Mouse (Mus musculus) midbrain, embryonic 11.5 days (tissue): ENCODE measurements around the gene Smad5. TPM values are rescaled to one million over a fixed set of nuclear protein-coding genes. Genes with fewer than 3 reads are reported as not detected.
A peak's percentile ranks its signal among the peaks of the same experiment; 100 is the strongest.

Source experiments
- ATAC-seq: fragments of 200-750 bp; cut with Nextera tagmentation; 2 replicates; pipeline ENCODE4 v1.8.0; 2017; ENCODE audit warnings: moderate TSS enrichment, moderate library complexity; ENCODE audit not compliant: low FRiP score
- DNase-seq: peaks from one replicate; pipeline ENCODE4 v3.0.0; 2015; ENCODE audit warnings: low spot score; ENCODE audit errors: missing footprints
- H3K27ac ChIP-seq: fragments of 300-500 bp; sonication (generic); 2 replicates; pipeline ENCODE4 v1.5.1; 2014; ENCODE audit warnings: low read depth, low read length
- H3K27me3 ChIP-seq: fragments of 300-500 bp; sonication (generic); 2 replicates; pipeline ENCODE4 v1.6.1; 2014; ENCODE audit warnings: mild to moderate bottlenecking, low read length, moderate library complexity, mixed read lengths; ENCODE audit not compliant: control insufficient read depth, insufficient read depth
- H3K36me3 ChIP-seq: fragments of 300-500 bp; sonication (generic); 2 replicates; pipeline ENCODE4 v1.6.1; 2014; ENCODE audit warnings: mild to moderate bottlenecking, low read length, moderate library complexity, mixed read lengths; ENCODE audit not compliant: control insufficient read depth, insufficient read depth
- H3K4me1 ChIP-seq: fragments of 300-500 bp; sonication (generic); 2 replicates; pipeline ENCODE4 v1.6.1; 2014; ENCODE audit warnings: low read length; ENCODE audit not compliant: control insufficient read depth, insufficient read depth
- H3K4me2 ChIP-seq: fragments of 300-500 bp; sonication (generic); 2 replicates; pipeline ENCODE4 v1.6.1; 2014; ENCODE audit warnings: mild to moderate bottlenecking, moderate library complexity
- H3K4me3 ChIP-seq: fragments of 300-500 bp; sonication (generic); 2 replicates; pipeline ENCODE4 v1.5.1; 2014; ENCODE audit warnings: low read depth, low read length
- H3K9ac ChIP-seq: fragments of 300-500 bp; sonication (generic); 2 replicates; pipeline ENCODE4 v1.6.1; 2014; ENCODE audit warnings: low read length
- H3K9me3 ChIP-seq: fragments of 300-500 bp; sonication (generic); 2 replicates; pipeline ENCODE4 v1.6.1; 2016; ENCODE audit warnings: low read length; ENCODE audit not compliant: control insufficient read depth
- WGBS: fragments of 180-500 bp; shearing (Covaris S2); extraction: QIAGEN DNeasy Blood & Tissue Kit; methylation state at CpG from one replicate; pipeline ENCODE4 v1.1.7; 2014; 5-methylcytosine and 5-hydroxymethylcytosine counted together
- polyA plus RNA-seq: library from polyadenylated mRNA; unstranded; fragments of >200 nt; fragmentation: Nextera tagmentation; extraction: Ambion mirVana; gene quantifications from 2 replicates; pipeline ENCODE4 v1.2.1, GENCODE M21; 2014

The Smad5 gene
- polyA plus RNA-seq, 1 experiment from 2014 or later, result 43.4 TPM

GRCm38 (mm10) chr13:56772592-56772991 is 69.8 kb downstream of the Smad5 start:
- 52% methylated on average over 3 of the region's 3 CpGs for WGBS
- no peak for DNase-seq
- H3K36me3 ChIP-seq, result no peaks in the 10 kb centered on the region

GRCm38 (mm10) chr13:56773262-56773870 is 70.6 kb downstream of the Smad5 start:
- Histone ChIP-seq H3K36me3 (no peaks in the 10 kb centered on the region), H3K9me3 (no peaks in the 10 kb centered on the region), H3K4me3 (no peak overlapping the region), H3K27me3 (no peaks in the 10 kb centered on the region), H3K4me2 (no peak overlapping the region), H3K27ac (no peak overlapping the region), H3K4me1 (peaks cover 22% of the 10 kb centered on the region), H3K9ac (no peak overlapping the region)
- DNase-seq (no peak), ATAC-seq (no peak)
- WGBS, result 61% methylated on average over 14 of the region's 14 CpGs

More at GRCm38 (mm10) chr13:56772592-56772991, 69.8 kb downstream of the Smad5 start:
- H3K4me3 ChIP-seq, result no peak overlapping the region
- no peak for ATAC-seq
- H3K27ac ChIP-seq, result no peak overlapping the region
- no peaks in the 10 kb centered on the region for H3K9me3 ChIP-seq
- peaks cover 22% of the 10 kb centered on the region for H3K4me1 ChIP-seq
- H3K4me2 ChIP-seq, result no peak overlapping the region
- no peak overlapping the region for H3K9ac ChIP-seq
- H3K27me3 ChIP-seq, result no peaks in the 10 kb centered on the region; the same call in 1 of the 2 replicates

GRCm38 (mm10) chr13:56774304-56774703 is 71.5 kb downstream of the Smad5 start:
- no peak overlapping the region for H3K9ac ChIP-seq
- H3K4me2 ChIP-seq, result no peak overlapping the region
- H3K27ac ChIP-seq, result 0 out of 2 replicates have a peak overlapping the region, but pooled peaks have one; percentile 48
- peaks cover 20% of the 10 kb centered on the region for H3K4me1 ChIP-seq
- ATAC-seq, result peak; percentile 43
- no peaks in the 10 kb centered on the region for H3K27me3 ChIP-seq
- H3K36me3 ChIP-seq, result no peaks in the 10 kb centered on the region
- H3K4me3 ChIP-seq, result no peak overlapping the region
- no peak for DNase-seq
- whole genome bisulfite sequencing, result 28% methylated on average over 5 of the region's 5 CpGs
- no peaks in the 10 kb centered on the region for H3K9me3 ChIP-seq

- Histone ChIP-seq H3K36me3 (no peaks in the 10 kb centered on the region), H3K27me3 (no peaks in the 10 kb centered on the region), H3K4me2 (no peak overlapping the region), H3K4me1 (no peaks in the 10 kb centered on the region), H3K9ac (no peak overlapping the region), H3K9me3 (no peaks in the 10 kb centered on the region; the same call in 1 of the 2 replicates), H3K27ac (no peak overlapping the region), H3K4me3 (no peak overlapping the region)
- DNase-seq, result no peak
- ATAC-seq, result no peak
- WGBS, result 65% methylated on average over 13 of the region's 13 CpGs
Measured at GRCm38 (mm10) chr13:56780746-56781469, 78.1 kb downstream of the Smad5 start.

- no peaks in the 10 kb centered on the region for H3K27me3 ChIP-seq
- H3K27ac ChIP-seq, result no peak overlapping the region
- no peak for ATAC-seq
- H3K4me2 ChIP-seq, result no peak overlapping the region
- H3K9me3 ChIP-seq, result no peaks in the 10 kb centered on the region; the same call in 1 of the 2 replicates
- 80% methylated on average over 3 of the region's 3 CpGs for WGBS
- H3K36me3 ChIP-seq, result no peaks in the 10 kb centered on the region
- no peak overlapping the region for H3K4me3 ChIP-seq
- H3K4me1 ChIP-seq, result no peaks in the 10 kb centered on the region
- no peak overlapping the region for H3K9ac ChIP-seq
- no peak for DNase-seq
Measured at GRCm38 (mm10) chr13:56781697-56782096, 78.9 kb downstream of the Smad5 start.

GRCm38 (mm10) chr13:56782621-56783020 is 79.8 kb downstream of the Smad5 start:
- no peak overlapping the region for H3K9ac ChIP-seq
- no peak overlapping the region for H3K27ac ChIP-seq
- no peaks in the 10 kb centered on the region; the same call in 1 of the 2 replicates for H3K9me3 ChIP-seq
- H3K27me3 ChIP-seq, result no peaks in the 10 kb centered on the region
- H3K36me3 ChIP-seq, result no peaks in the 10 kb centered on the region
- 84% methylated on average over 1 of the region's 1 CpGs for WGBS
- no peak for ATAC-seq
- no peak overlapping the region for H3K4me3 ChIP-seq
- H3K4me1 ChIP-seq, result no peaks in the 10 kb centered on the region
- H3K4me2 ChIP-seq, result no peak overlapping the region
- DNase-seq, result no peak

GRCm38 (mm10) chr13:56790683-56791082 is 87.9 kb downstream of the Smad5 start:
- Histone ChIP-seq H3K27ac (no peak overlapping the region), H3K9ac (no peak overlapping the region), H3K4me1 (peaks cover 5% of the 10 kb centered on the region; the same call in 1 of the 2 replicates), H3K4me3 (no peak overlapping the region), H3K9me3 (no peaks in the 10 kb centered on the region), H3K27me3 (no peaks in the 10 kb centered on the region), H3K4me2 (no peak overlapping the region), H3K36me3 (no peaks in the 10 kb centered on the region)
- DNase-seq (no peak), ATAC-seq (no peak)
- 80% methylated on average over 3 of the region's 3 CpGs for WGBS

Other genes starting within 250 kb of the Smad5 start
- gene Il9, start 220.8 kb upstream of the Smad5 start, polyA plus RNA-seq, result not detected in 2 replicates
- 1.9 and 3.0 TPM in 2 replicates for gene Fbxl21, start 180.5 kb upstream of the Smad5 start, polyA plus RNA-seq
- not detected in 2 replicates for gene Lect2, start 154.5 kb upstream of the Smad5 start, polyA plus RNA-seq
- gene Tgfbi, start 93.5 kb upstream of the Smad5 start, polyA plus RNA-seq, result 20.2 and 25.3 TPM in 2 replicates
- gene Gm45623, start 50.8 kb downstream of the Smad5 start, polyA plus RNA-seq, result not detected in 2 replicates
- gene Trpc7, start 193.0 kb downstream of the Smad5 start, polyA plus RNA-seq, result 0.05 TPM in 1 of 2 replicates, not detected in the other